Comparison of ENCODE assay signal across 8 mouse cellular contexts in the genomic region with DNA sequence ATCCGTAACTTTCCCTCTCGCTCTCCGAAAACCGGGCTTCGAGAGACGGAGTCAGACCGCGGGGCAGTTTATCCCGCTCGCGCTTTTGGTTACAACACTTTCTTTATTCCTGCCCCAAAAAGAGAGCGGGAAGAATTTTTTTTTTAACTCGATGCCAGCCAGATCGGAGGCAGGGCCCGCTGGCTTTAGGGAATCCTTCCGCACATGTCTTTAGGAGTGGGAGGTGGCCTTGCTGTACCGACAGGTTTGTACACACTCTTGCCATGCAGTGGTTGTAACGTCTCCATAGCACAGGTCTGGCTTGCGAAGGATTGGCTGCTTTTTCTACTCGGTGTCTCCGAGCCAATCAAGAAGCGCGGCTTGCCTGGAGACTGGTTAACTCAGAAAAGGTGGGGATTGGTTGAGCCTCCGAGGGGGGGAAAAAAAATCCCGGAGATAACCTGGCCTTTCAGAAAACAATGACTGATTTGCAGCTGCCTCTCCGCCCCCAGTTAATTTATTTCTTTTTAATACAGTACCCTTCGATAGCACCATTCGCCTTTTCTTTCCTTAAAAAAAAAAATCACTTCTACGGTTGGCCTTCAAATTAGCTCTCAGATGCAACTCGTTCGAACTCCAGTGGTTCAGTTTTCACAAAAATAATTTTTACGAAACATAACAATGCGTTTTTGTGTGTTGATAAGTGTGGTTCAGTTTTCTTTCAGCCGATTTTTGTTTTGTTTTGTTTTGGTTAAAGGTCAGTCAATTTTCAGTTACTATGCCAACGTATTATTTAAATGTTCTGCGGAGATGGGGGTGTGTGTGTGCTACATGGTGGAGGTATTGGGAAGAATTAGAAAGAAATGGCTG. TPM values are rescaled to one million over a fixed set of nuclear protein-coding genes. Genes with fewer than 3 reads are reported as not detected.
DNase-seq lines count a peak whose midpoint lies in the region.

No protein-coding gene starts in this region.

- peak; percentile 63 to 79 for DNase-seq in adrenal gland, adult 18-20 months (ENCODE audit: low spot score in 2 of 2)
- peak; percentile 96 for DNase-seq in embryo, embryonic 10.5 days (ENCODE audit: low spot score)
- DNase-seq in gastrocnemius, postnatal 10 days, result peak; percentile 69
- peak; percentile 75 for DNase-seq in hindlimb bud, embryonic 11.5 days (ENCODE audit: extremely low spot score, low read depth, low spot score)
- DNase-seq in left cerebral cortex, adult 9 months (ENCODE audit: low spot score in 2 of 2), result peak; percentile 86 to 91
- peak; percentile 89 to 90 for DNase-seq in right cerebral cortex, adult 2 months (ENCODE audit: low spot score in 2 of 2)
- DNase-seq in urinary bladder, postnatal 14 days (ENCODE audit: low spot score), result peak; percentile 90

- H3K4me3 ChIP-seq in megakaryocyte, embryonic 14.5 days (replicated peaks), result peak overlapping the region; percentile 97

- H3K4me1 ChIP-seq in megakaryocyte, embryonic 14.5 days, result peaks cover 23% of the 10 kb centered on the region

- H3K36me3 ChIP-seq in megakaryocyte, embryonic 14.5 days (replicated peaks; ENCODE audit: low read length), result peaks cover 4% of the 10 kb centered on the region

- H3K9me3 ChIP-seq in megakaryocyte, embryonic 14.5 days, result no peaks in the 10 kb centered on the region

- no peaks in the 10 kb centered on the region for H3K27me3 ChIP-seq in megakaryocyte, embryonic 14.5 days (replicated peaks)

RNA-seq across cellular contexts. Expression of a gene that starts 1.7 kb away (rescaled TPM):
- 10 to 100 TPM in 1 of 2 experiments, 1 to 10 TPM in 1; 8.1 to 12.0 TPM for total RNA-seq in adrenal gland, adult 18-20 months (2021)
- 10 to 100 TPM; 23.4 to 30.2 TPM for total RNA-seq in gastrocnemius, postnatal 10 days (2021)
- 3.4 and 4.3 TPM in 2 replicates for polyA plus RNA-seq in megakaryocyte, embryonic 14.5 days (2012; ENCODE audit: insufficient read depth, low replicate concordance)

Comparison
In these comparisons a context has a peak if more than half of its experiments do, and no peak if none do; other contexts are left out.
1. Peak in every context shown above with its lines: DNase-seq and H3K4me3 ChIP-seq.